In the genomic region with DNA sequence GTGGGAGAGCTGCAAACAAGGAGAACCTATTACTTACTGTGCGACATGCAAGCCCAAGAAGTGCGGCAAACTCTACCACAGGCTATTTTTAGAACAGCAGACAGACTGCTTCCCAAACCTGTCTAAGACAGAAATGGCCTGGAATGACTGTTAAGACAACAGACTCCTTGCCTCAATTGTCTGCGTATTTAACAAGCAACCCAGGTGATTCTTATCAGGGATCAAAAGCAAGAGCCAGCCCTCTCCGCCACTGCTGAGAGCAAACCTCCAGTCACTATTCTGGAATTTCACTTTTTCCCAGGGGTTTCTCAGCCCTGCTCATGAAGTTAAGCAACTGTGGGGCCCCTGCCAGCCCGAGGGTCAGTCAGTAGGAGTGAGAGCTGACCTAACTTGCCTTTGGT, we compare ENCODE assay signal across 9 mouse cellular contexts. TPM values are rescaled to one million over a fixed set of nuclear protein-coding genes. Genes with fewer than 3 reads are reported as not detected.
DNase-seq lines count a peak whose midpoint lies in the region; ATAC-seq lines count a peak whose summit lies in the region.
"Had no signal": no experiment of that assay in that cellular context is flagged by ENCODE, and none has a peak within 500 bp of the region (broad histone marks: within the 10 kb centered on the region; RNA-seq: fewer than 3 reads in every experiment).

No protein-coding gene starts in this region.

- no peak overlapping the region for H3K4me3 ChIP-seq in kidney, embryonic 16.5 days (ENCODE audit: low read length)
- H3K4me3 ChIP-seq in heart, embryonic 16.5 days (ENCODE audit: low read length) = peak overlapping the region; percentile 7

- 15% methylated on average over 5 of the region's 5 CpGs for WGBS in kidney, embryonic 16.5 days
- 16% methylated on average over 5 of the region's 5 CpGs for whole genome bisulfite sequencing in heart, embryonic 16.5 days

- peak; percentile 70 for DNase-seq in adrenal gland, postnatal 10 days
- DNase-seq in adrenal gland, adult 18-20 months (ENCODE audit: low spot score in 2 of 2) = no peak
- no peak for DNase-seq in kidney, postnatal 10 days
- peak; percentile 51 for DNase-seq in lung, postnatal 14 days
- no peak for DNase-seq in thymus, postnatal 10 days (ENCODE audit: low spot score in 2 of 2)
- no peak for DNase-seq in left cerebral cortex, adult 18-20 months (ENCODE audit: low spot score in 2 of 2)
- DNase-seq: retina, postnatal 1 day had no signal

- peak overlapping the region; percentile 6; the same call in 1 of the 2 replicates for H3K9ac ChIP-seq in kidney, embryonic 16.5 days (replicated peaks; ENCODE audit: low read length)
- peak overlapping the region; percentile 54 for H3K9ac ChIP-seq in heart, embryonic 16.5 days (ENCODE audit: low read length)

- peak overlapping the region; percentile 63 for H3K27ac ChIP-seq in kidney, embryonic 16.5 days (ENCODE audit: low read length)
- peak overlapping the region; percentile 94 for H3K27ac ChIP-seq in heart, embryonic 16.5 days (ENCODE audit: low read length)

- H3K9me3 ChIP-seq in kidney, embryonic 16.5 days (ENCODE audit: low read length) = no peaks in the 10 kb centered on the region
- H3K9me3 ChIP-seq in heart, embryonic 16.5 days (replicated peaks; ENCODE audit: control insufficient read depth, low read length) = no peaks in the 10 kb centered on the region

- no peaks in the 10 kb centered on the region for H3K27me3 ChIP-seq in kidney, embryonic 16.5 days (ENCODE audit: insufficient read depth, low read length)
- no peaks in the 10 kb centered on the region for H3K27me3 ChIP-seq in heart, embryonic 16.5 days (ENCODE audit: control insufficient read depth, insufficient read depth, low read length)

- H3K36me3 ChIP-seq in kidney, embryonic 16.5 days (ENCODE audit: insufficient read depth, low read length) = no peaks in the 10 kb centered on the region
- no peaks in the 10 kb centered on the region for H3K36me3 ChIP-seq in heart, embryonic 16.5 days (ENCODE audit: control insufficient read depth, insufficient read depth)

- ATAC-seq in kidney, embryonic 16.5 days (ENCODE audit: low FRiP score, low TSS enrichment) = no peak
- no peak for ATAC-seq in heart, embryonic 16.5 days (replicated peaks; ENCODE audit: extremely low read depth, insufficient read depth, low FRiP score)

- 0 out of 2 replicates have a peak overlapping the region, but pooled peaks have one; percentile 16 for H3K4me2 ChIP-seq in kidney, embryonic 16.5 days (replicated peaks; ENCODE audit: low read depth, low read length)
- peak overlapping the region; percentile 54 for H3K4me2 ChIP-seq in heart, embryonic 16.5 days (ENCODE audit: low read depth, low read length)

- peaks cover 95% of the 10 kb centered on the region for H3K4me1 ChIP-seq in kidney, embryonic 16.5 days (ENCODE audit: insufficient read depth, low read length)
- peaks cover 93% of the 10 kb centered on the region for H3K4me1 ChIP-seq in heart, embryonic 16.5 days (ENCODE audit: control insufficient read depth, insufficient read depth, low read length)

RNA-seq across cellular contexts. Expression of a gene that starts 39.6 kb away (rescaled TPM):
- total RNA-seq in adrenal gland, postnatal 10 days (2021) = 10 to 100 TPM; 40.4 to 72.5 TPM
- 100 to 1,000 TPM in 1 of 2 experiments, 10 to 100 TPM in 1; 75.3 to 151 TPM for total RNA-seq in adrenal gland, adult 18-20 months (2021)
- polyA plus RNA-seq in kidney, embryonic 16.5 days (2015; fragmentation: Nextera tagmentation; extraction: Ambion mirVana) = 2.7 and 3.1 TPM in 2 replicates
- 7.6 and 9.2 TPM in 2 replicates for polyA plus RNA-seq in heart, embryonic 16.5 days (2015; fragmentation: Nextera tagmentation; extraction: Ambion mirVana)
- 10 to 100 TPM in 1 of 2 experiments, 1 to 10 TPM in 1; 8.3 to 12.9 TPM for total RNA-seq in left cerebral cortex, adult 18-20 months (2021)

Comparison
In these comparisons a context has a peak if more than half of its experiments do, and no peak if none do; other contexts are left out.
1. DNase-seq: peak in adrenal gland, postnatal 10 days (single experiment) and lung, postnatal 14 days (single experiment); none in adrenal gland, adult 18-20 months (0 of 2), kidney, postnatal 10 days (single experiment), thymus, postnatal 10 days (0 of 2) and left cerebral cortex, adult 18-20 months (0 of 2).